Mouse (Mus musculus) ZHBTc4 (cell line): ENCODE measurements at regions not wholly inside any gene's neighbourhood (a gene's known extent, or its start where the extent isn't known, plus 50 kb on each side); places are given as distances from the start of the nearest gene placed in this dataset.

Experiments used
- DNase-seq: peaks from one replicate; pipeline ENCODE4 v3.0.0-alpha.2; 2011; ENCODE audit warnings: low read depth, low spot score

DNA sequence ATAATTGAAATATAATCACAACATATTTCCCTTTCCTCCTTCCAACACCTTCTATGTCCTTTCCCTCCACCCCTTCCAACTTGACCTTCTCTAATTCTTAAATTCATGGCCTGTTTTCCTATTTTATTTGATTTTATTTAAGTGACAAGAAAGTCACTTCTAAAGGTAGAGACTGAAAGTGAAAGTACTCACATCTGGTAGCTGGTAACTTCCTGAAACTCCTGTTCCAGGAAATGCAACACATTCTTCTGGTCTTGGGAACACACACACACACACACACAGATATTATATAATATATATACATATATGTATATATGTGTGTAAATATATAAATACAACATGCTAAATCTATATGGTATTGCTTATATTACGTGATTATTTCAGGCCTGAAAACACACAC, 183.2 kb upstream of the Esx1 start:
- DNase-seq: no peak

DNA sequence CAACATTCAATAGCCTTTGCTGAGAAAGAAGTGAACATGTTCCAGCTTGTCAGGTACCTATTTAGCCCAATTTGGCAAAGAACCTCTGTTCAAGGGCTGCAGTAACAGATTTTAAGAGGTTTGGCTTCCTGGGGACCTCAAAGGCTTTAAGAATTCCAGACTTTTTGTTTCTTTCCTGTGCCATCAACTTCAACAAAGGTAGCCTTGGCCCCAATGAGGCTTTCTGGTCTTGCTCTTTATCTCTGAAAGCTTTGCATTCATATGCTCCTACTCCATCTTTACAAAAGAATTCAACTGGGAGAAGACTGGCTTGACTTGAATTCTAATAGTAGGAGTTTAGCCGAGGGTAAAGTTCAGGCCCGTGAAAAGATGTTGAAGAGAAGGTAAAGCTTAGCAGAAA, 144.1 kb upstream of the Esx1 start:
- DNase-seq: peak; percentile 69
